Mouse (Mus musculus): ENCODE results near the gene Tax1bp3. TPM values are rescaled to one million over a fixed set of nuclear protein-coding genes. Genes with fewer than 3 reads are reported as not detected.

Tax1bp3 gene
- polyA plus RNA-seq, 1 experiment, result 19.3 TPM

GRCm38 (mm10) chr11:73194444-73194843 lies 17.6 kb downstream of the Tax1bp3 start:
- Histone ChIP-seq H3K4me3 (replicated peaks) (no peak overlapping the region), H3K4me1 (peaks cover 43% of the 10 kb centered on the region), H3K9me3 (no peaks in the 10 kb centered on the region), H3K27me3 (replicated peaks) (no peaks in the 10 kb centered on the region), H3K36me3 (replicated peaks; ENCODE audit: low read length) (peaks cover 60% of the 10 kb centered on the region)
- TF ChIP-seq FLI1 (IDR thresholded peaks at IDR 0.05; ENCODE audit: low read length), result no peak
- no peak for TF ChIP-seq GATA1 (IDR thresholded peaks at IDR 0.05; ENCODE audit: borderline replicate concordance, low read length)

- H3K9me3 ChIP-seq, result no peaks in the 10 kb centered on the region
- no peaks in the 10 kb centered on the region for H3K27me3 ChIP-seq (replicated peaks)
- H3K4me3 ChIP-seq (replicated peaks), result peak overlapping the region; percentile 99
These were observed 21.3 kb downstream of the Tax1bp3 start for GRCm38 (mm10) chr11:73198190-73198589.

DNA sequence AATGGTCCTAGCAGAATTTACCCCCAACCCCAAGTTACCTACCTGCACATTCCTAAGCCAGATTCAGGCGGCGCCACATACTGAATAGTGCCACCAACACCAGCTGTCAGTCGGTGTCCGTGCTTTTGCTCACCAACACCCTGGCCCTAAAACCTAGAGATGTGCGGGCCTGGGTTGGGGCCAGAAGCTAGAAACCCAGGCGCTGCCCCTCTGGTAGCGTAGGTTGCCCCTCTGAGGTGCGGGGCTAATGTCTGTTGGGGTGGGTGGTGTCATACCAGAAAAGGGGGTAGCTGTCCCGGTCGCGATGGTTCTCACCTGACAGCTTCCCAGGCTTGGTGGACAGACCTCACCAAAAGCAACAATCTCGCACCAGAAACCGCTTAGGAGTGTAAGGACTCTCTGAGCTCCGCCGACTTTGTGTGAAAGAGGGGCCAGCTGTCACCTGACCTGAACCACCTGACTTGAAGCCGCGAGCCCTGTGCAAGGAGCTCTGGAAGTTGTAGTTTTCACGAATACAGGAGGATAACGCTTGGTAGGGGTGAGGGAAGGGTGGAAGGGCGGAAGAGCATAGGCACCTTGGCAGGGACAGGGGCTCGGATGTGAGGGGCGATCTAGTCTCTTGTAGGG lies 21.8 kb downstream of the Tax1bp3 start, which contains the start of gene Ctns:
TSS of gene Ctns (minus strand) at position 440 of the 627 bp plus-strand sequence.
- peak within 1 kb of the TSS; percentile 99 for H3K4me3 ChIP-seq (replicated peaks)
- TF ChIP-seq FLI1 (IDR thresholded peaks at IDR 0.05; ENCODE audit: low read length) (no peak), GATA1 (IDR thresholded peaks at IDR 0.05; ENCODE audit: borderline replicate concordance, low read length) (no peak)
- peaks cover 61% of the 10 kb centered on the region for H3K4me1 ChIP-seq
- H3K27me3 ChIP-seq (replicated peaks), result no peaks in the 10 kb centered on the region
- H3K9me3 ChIP-seq, result no peaks in the 10 kb centered on the region
- H3K36me3 ChIP-seq (replicated peaks; ENCODE audit: low read length), result peaks cover 27% of the 10 kb centered on the region

More at GRCm38 (mm10) chr11:73198190-73198589, 21.3 kb downstream of the Tax1bp3 start:
- peaks cover 66% of the 10 kb centered on the region for H3K4me1 ChIP-seq
- TF ChIP-seq GATA1 (IDR thresholded peaks at IDR 0.05; ENCODE audit: borderline replicate concordance, low read length) (no peak), FLI1 (IDR thresholded peaks at IDR 0.05; ENCODE audit: low read length) (no peak)
- peaks cover 26% of the 10 kb centered on the region for H3K36me3 ChIP-seq (replicated peaks; ENCODE audit: low read length)

- H3K9me3 ChIP-seq, result no peaks in the 10 kb centered on the region
- H3K27me3 ChIP-seq (replicated peaks), result no peaks in the 10 kb centered on the region
- TF ChIP-seq FLI1 (IDR thresholded peaks at IDR 0.05; ENCODE audit: low read length) (no peak), GATA1 (IDR thresholded peaks at IDR 0.05; ENCODE audit: borderline replicate concordance, low read length) (no peak)
- H3K4me3 ChIP-seq (replicated peaks), result peak within 1 kb of the TSS; percentile 99
- peaks cover 30% of the 10 kb centered on the region for H3K36me3 ChIP-seq (replicated peaks; ENCODE audit: low read length)
- peaks cover 57% of the 10 kb centered on the region for H3K4me1 ChIP-seq
These were observed 22.4 kb downstream of the Tax1bp3 start, which contains the start of gene Shpk for GRCm38 (mm10) chr11:73199230-73199712. Gene Shpk, plus strand, starts transcription at chr11:73199460.

DNA sequence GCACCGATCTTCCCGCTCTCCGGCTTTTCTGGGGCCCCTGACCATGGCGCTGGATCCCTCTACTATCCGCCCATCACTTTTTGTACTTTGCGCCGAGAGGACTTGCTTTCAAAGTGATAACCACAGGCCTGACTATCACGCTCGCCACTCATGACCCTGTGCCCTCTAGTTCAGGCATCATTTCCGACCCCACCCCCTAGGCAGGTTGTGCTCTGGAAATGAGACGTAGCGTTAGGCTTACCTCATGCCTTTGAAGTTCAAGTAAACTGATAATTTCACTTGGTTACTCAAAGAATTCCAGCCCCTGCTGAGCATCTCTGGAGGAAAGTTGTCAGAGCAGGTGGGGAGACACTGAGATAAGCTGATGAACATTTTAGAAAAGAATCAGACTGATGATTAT lies 23.0 kb downstream of the Tax1bp3 start:
- no peaks in the 10 kb centered on the region for H3K27me3 ChIP-seq (replicated peaks)
- H3K4me3 ChIP-seq (replicated peaks), result peak overlapping the region; percentile 99
- TF ChIP-seq GATA1 (IDR thresholded peaks at IDR 0.05; ENCODE audit: borderline replicate concordance, low read length) (no peak), FLI1 (IDR thresholded peaks at IDR 0.05; ENCODE audit: low read length) (no peak)
- no peaks in the 10 kb centered on the region for H3K9me3 ChIP-seq
- H3K4me1 ChIP-seq, result peaks cover 54% of the 10 kb centered on the region
- peaks cover 31% of the 10 kb centered on the region for H3K36me3 ChIP-seq (replicated peaks; ENCODE audit: low read length)

GRCm38 (mm10) chr11:73201021-73201420 lies 24.1 kb downstream of the Tax1bp3 start:
- no peaks in the 10 kb centered on the region for H3K9me3 ChIP-seq
- no peak overlapping the region for H3K4me3 ChIP-seq (replicated peaks)
- peaks cover 54% of the 10 kb centered on the region for H3K4me1 ChIP-seq
- peaks cover 30% of the 10 kb centered on the region for H3K36me3 ChIP-seq (replicated peaks; ENCODE audit: low read length)
- no peaks in the 10 kb centered on the region for H3K27me3 ChIP-seq (replicated peaks)
- TF ChIP-seq GATA1 (IDR thresholded peaks at IDR 0.05; ENCODE audit: borderline replicate concordance, low read length) (no peak), FLI1 (IDR thresholded peaks at IDR 0.05; ENCODE audit: low read length) (no peak)

DNA sequence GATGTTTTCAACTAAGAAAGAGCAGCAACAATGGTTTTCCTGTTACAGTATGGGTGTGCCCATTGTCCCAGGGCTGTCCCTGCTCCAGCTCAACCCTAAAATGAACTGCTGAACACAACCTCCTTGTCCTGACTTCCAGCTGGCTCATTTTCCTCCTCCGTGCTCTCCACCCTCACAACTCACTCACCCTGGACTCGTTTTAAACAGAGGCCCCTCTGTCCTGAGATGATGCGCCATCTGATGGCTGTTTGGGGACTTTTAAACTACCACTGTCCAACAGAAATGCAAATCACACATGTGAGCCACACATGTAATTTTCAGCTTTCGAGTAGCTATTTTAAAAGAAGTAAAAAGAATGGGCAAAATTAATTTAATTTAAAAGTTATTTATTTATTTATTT lies 24.7 kb downstream of the Tax1bp3 start:
- peak overlapping the region; percentile 42 for H3K4me3 ChIP-seq (replicated peaks)
- no peaks in the 10 kb centered on the region for H3K27me3 ChIP-seq (replicated peaks)
- no peaks in the 10 kb centered on the region for H3K9me3 ChIP-seq
- H3K4me1 ChIP-seq, result peaks cover 53% of the 10 kb centered on the region
- TF ChIP-seq FLI1 (IDR thresholded peaks at IDR 0.05; ENCODE audit: low read length), result no peak
- TF ChIP-seq GATA1 (IDR thresholded peaks at IDR 0.05; ENCODE audit: borderline replicate concordance, low read length), result no peak
- H3K36me3 ChIP-seq (replicated peaks; ENCODE audit: low read length), result peaks cover 32% of the 10 kb centered on the region

GRCm38 (mm10) chr11:73203895-73204294 lies 27.0 kb downstream of the Tax1bp3 start:
- H3K4me1 ChIP-seq, result peaks cover 31% of the 10 kb centered on the region

GRCm38 (mm10) chr11:73205194-73205593 lies 28.3 kb downstream of the Tax1bp3 start:
- Histone ChIP-seq H3K4me3 (replicated peaks) (no peak overlapping the region), H3K4me1 (peaks cover 28% of the 10 kb centered on the region), H3K36me3 (replicated peaks; ENCODE audit: low read length) (peaks cover 54% of the 10 kb centered on the region), H3K9me3 (no peaks in the 10 kb centered on the region), H3K27me3 (replicated peaks) (no peaks in the 10 kb centered on the region)
- no peak for TF ChIP-seq GATA1 (IDR thresholded peaks at IDR 0.05; ENCODE audit: borderline replicate concordance, low read length)
- no peak for TF ChIP-seq FLI1 (IDR thresholded peaks at IDR 0.05; ENCODE audit: low read length)

More at GRCm38 (mm10) chr11:73203895-73204294, 27.0 kb downstream of the Tax1bp3 start:
- Histone ChIP-seq H3K27me3 (replicated peaks) (no peaks in the 10 kb centered on the region), H3K36me3 (replicated peaks; ENCODE audit: low read length) (peaks cover 47% of the 10 kb centered on the region), H3K9me3 (no peaks in the 10 kb centered on the region), H3K4me3 (replicated peaks) (no peak overlapping the region)
- TF ChIP-seq GATA1 (IDR thresholded peaks at IDR 0.05; ENCODE audit: borderline replicate concordance, low read length), result no peak
- TF ChIP-seq FLI1 (IDR thresholded peaks at IDR 0.05; ENCODE audit: low read length), result no peak

GRCm38 (mm10) chr11:73207621-73208020 lies 30.7 kb downstream of the Tax1bp3 start:
- Histone ChIP-seq H3K27me3 (replicated peaks) (no peaks in the 10 kb centered on the region), H3K36me3 (replicated peaks; ENCODE audit: low read length) (peaks cover 65% of the 10 kb centered on the region), H3K9me3 (no peaks in the 10 kb centered on the region), H3K4me3 (replicated peaks) (no peak overlapping the region), H3K4me1 (peaks cover 9% of the 10 kb centered on the region)
- TF ChIP-seq FLI1 (IDR thresholded peaks at IDR 0.05; ENCODE audit: low read length) (no peak), GATA1 (IDR thresholded peaks at IDR 0.05; ENCODE audit: borderline replicate concordance, low read length) (no peak)

Measured in megakaryocyte, embryonic 14.5 days (primary cell).